Mouse (Mus musculus) MEL (cell line): ENCODE measurements around the gene Trmt1.

Source experiments
- MAX ChIP-seq: IDR thresholded peaks from 2 replicates; pipeline ENCODE4 v1.6.1; 2011; ENCODE audit warnings: low read length, improper control_type of control experiment
- MXI1 ChIP-seq: IDR thresholded peaks from 2 replicates; pipeline ENCODE4 v1.6.1; 2011; ENCODE audit warnings: mild to moderate bottlenecking, low read depth, low read length, improper control_type of control experiment
- USF1 ChIP-seq: IDR thresholded peaks from 2 replicates; pipeline ENCODE4 v1.6.1; 2014; ENCODE audit warnings: low read depth, mild to moderate bottlenecking, inconsistent platforms, low read length, improper control_type of control experiment, moderate library complexity

GRCm38 (mm10) chr8:84725246-84725940, 39.3 kb downstream of the Trmt1 start:
- TF ChIP-seq MAX (no peak), USF1 (no peak), MXI1 (no peak)
